Mouse (Mus musculus): ENCODE data around the gene Enpp6.
A peak's percentile ranks its signal among the peaks of the same experiment; 100 is the strongest.

Gene Enpp6

DNA sequence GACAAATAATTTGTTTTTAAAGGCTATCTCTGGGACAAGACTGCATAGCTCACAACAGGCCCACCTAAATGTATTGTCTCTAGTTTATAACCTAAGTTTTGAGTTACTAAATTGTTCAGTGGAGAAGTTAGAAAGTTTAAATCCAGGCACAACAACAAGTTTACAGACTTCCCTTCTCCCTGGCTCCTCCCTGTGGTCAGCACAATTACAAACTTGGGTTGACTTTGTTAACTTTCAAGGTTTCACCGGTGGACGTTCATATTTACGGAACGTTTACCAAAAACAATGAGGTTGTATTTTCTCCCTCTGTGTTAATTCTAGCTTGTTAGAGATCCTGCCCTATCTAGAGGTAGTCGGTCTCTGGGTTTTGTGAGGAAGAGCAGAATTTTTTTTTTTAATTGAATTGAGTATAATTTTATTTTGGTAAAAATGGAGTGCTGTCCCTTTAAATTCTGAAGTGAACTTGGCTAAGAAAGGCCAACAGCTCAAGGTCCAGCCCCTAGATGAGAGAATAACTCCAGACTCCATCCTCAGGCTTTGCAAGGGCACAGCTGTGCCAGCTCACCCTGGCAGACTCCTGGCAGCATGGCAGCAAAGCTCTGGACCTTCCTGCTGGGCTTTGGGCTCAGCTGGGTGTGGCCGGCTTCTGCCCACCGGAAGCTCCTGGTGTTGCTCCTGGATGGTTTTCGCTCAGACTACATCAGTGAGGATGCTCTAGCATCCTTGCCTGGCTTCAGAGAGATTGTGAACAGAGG, at the start of gene Enpp6:
Gene Enpp6, plus strand, starts transcription at position 502 of the 755 bp plus-strand sequence.
- no peak for DNase-seq (ENCODE audit: low read depth)

DNA sequence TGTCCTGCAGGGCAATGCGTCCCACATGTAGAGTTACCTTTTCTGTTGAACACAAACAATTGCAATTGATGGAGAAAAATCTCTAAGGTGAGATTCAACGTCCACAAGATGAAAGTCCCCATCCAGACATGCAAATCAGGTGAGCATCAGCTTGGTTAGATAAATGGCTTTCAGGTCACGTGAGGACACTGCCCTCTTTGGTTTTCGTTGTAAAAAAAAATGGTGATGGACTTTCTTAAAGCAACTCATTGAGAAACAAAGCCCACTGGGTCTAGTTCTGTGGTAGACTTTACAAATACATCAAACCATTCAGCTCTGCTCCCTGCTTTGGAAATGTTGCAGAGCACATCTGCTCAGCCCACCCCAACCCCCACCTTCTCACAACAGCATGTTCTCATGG, 48.5 kb upstream of the Enpp6 start:
- no peak for DNase-seq (ENCODE audit: low read depth)

DNA sequence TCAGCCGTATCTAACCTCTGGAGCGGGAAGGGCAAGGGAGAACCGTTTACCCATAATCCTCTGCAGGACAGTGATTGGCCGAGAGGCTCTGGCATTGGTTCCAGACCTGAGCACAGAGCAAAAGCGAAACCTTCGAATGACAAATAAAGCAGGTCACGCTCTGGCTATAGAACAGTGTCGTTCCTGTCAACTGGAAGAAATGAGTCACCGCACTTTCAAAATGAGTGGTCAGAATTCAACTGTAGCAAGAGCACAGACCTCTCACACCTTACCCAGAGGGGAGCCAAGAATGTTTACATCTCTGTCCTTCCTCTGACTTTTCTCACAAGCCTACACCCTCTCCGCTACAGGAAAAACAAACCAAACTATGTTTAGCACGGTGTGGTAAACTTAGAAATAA, 45.4 kb upstream of the Enpp6 start:
- DNase-seq (ENCODE audit: low read depth) = no peak

DNA sequence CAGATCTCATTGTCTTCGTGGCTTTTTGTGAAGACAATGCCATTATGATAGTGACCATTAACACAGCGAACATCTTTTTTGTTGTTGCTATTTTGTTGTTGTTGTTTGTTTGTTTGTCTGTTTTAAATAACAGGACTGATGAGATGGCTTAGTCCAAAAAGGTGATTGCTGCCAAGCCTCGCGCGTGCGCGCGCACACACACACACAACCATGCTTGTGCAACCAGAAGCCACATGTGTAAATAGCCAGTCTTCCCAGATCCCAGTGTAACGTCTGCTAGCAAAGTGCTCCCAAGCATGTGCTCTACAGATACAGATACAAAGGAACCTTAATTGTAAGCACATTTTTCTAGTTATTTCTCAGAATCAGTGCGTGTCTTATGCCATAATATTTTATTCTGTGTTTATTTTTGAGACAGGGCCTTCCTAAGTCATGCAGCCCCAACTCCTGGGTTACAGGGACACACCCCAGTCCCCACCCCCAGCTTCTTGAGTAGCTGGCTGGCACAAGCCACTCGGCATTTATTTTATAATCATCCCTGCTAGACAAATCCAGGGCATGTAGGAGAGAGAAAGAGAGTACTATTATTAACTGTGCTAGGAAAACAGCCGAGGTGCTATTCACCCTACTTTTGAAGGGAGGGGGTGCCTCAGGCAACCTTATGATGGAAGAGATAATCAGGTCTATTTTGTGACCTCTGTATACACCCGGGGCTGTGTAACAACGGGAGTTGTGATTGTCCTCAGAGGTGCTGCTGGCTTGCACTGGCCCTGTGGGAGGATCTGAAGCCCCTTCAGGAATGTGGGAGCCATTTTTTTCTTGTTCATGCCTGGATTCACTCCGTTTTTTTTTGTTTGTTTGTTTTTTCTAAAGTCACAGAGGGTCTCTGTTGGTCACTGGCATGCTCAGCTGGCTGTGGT, 44.7 kb upstream of the Enpp6 start:
- DNase-seq (ENCODE audit: low read depth) = no peak

DNA sequence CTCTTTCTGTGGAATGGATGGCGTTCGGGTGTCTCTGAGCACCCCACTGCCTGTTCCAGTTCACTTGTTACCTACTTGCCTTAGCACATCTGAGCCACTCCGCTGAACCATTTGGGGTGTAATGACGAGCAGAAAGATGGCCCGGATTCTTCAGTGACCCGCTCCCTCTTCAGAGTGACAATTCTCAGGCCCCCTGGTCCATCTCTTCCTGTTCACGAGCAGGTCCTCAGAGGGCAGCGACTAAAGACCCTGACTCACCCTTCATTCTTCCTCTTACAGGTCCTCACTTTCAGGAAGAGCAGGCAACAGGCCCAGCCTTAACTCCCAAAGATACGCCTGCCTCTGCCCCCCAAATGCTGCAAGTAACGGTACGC, 44.0 kb upstream of the Enpp6 start:
- DNase-seq (ENCODE audit: low read depth) = no peak

DNA sequence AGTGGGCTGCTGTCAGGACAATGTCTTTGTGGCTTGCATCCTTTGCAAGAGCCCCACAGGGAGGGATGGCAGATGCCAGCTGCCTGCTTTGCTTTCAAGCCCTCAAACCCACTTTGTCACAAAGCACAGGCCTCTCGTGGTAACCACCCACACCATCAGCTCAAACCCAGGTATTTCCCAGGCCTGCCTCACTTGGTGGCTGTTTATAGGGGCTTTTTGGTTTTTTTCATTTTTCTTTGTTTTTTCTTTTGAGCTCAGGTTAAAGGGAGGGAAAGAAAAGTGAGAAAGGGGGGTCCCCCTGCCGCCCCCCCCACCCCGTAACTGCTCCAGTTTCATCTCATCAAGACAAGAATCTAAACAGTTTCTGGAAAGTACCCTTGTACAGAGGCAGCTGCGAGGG, 43.4 kb upstream of the Enpp6 start:
- no peak for DNase-seq (ENCODE audit: low read depth)

DNA sequence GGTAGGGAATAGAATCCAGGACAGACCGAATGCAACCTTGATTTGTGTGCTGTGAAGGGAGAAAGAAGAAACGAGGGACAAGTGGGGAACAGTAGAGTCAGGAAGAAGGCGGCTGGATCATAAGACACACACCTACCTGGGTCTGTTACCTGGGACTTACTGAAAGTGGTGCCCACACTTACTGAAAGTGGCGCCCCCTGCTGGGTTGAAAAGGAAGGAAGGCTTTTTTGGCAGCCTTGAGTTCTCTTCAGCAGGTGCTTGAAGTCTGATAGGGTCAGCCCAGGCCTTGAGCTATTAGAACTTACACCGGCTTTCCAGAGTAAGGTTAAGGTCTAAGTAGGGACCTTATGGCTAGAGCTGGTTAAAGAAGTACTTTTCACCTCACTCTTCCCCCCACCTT, 40.5 kb upstream of the Enpp6 start:
- peak; percentile 8 for DNase-seq (ENCODE audit: low read depth)

DNA sequence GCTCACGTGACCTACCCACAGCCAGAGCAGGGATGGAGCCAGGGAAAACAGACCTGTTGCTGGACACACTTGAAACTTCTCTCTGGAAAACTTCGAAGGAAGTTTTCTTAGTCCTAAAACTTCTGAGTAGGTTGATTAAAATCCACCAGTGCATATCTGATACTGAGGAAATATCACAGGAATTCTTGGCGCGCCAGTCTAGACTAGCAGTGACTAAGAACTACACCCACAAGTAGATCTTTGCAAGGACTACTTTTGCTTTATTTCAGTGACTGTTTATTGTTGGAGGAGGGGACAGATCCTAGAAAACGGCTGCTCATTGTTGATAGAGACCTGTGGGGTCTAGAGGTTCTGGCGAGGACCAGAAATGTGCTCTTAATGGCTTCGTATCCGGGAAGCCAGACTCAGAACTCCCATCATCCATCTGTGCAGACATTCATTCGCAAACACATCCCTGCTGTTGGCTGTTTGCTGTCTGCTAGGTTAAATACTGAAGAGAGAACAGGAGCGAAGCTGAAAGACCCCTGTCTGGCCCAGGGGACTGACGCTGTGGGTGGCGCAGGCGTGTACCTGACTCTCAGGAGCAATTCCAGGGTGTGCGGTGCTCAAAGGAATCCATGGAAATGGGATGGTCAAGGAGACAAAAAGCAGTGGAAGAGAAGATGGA, 38.5 kb upstream of the Enpp6 start:
- no peak for DNase-seq (ENCODE audit: low read depth)

DNA sequence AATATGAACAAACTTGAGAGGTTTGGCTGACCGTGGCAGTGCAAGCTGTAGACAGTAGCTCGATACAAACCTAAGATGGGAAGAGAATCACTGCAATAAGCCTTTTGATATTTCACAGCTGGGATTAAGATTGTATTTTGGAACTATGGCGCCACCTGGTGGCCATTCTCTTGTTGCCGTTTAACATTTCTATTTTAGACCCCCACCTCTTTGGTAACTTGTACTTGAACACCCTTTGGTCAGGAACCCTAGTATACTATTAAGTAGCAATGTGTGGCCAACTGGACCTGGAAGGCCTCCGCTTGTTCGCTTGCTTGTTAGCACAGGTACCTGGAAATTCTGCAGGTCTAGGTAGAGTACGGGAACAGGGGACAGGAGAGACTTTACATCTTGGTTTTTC, 33.2 kb upstream of the Enpp6 start:
- peak; percentile 48 for DNase-seq (ENCODE audit: low read depth)

DNA sequence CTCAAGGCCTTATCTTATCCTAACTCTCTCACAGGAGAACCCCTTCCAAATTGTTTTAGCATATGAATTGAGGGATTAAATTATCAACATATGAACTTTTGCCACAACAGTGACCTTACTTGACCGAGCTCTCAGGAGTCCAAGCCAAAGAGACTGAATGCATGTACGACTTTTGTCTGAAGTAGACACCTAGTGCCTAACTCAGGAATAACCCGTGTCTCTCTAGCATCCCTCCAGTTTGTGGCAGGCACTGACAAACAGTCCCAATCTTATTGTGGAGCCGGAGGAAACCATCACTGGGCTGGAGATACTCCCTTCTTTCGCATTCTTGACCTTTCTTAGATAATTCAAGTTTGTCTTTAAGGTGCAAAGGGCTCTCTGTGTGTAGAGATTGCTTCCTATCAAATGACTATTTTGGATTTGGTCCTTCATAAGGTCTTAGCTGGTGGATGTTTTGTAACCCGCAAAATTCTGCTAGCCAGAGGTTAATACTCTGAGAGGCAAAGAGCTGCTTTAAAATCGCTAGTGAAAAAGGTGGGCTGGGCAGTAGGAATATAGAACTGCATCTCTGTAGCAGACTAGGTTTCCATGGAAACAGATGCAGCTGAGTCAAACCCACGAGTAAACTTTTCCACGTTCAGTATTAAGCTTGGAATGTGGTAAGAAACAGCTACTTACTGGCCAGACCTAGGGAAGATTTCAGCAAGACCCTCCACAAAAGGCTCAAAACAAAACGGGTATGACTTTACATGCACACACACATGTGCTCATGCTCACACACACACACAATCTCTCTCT, 23.9 kb upstream of the Enpp6 start:
- DNase-seq (ENCODE audit: low read depth) = no peak

DNA sequence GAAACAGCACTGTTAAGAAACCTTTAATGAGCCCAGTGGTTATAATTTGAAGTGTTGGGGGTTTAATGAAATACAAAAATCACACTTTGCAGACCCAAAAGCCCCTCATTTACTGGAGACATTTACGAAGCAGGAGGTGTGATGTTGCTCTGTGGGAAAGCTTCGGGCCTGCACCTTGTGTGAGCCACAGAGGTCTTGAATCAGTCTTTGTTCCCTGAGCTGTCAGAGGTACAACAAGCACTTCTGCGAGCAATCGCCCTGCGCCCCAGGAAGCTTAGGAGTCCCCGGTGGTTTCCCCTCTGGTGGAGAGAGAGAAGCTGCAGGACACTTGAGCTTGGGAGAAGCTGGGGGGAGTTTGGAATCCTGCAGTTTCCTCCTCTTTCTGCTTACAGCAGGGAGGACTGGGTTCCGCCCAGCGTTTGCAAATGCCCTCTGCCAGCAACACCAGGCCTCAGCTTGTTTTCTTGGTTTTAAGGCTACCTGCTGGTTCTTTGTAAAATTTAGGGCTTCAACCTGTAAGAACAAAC, 23.0 kb upstream of the Enpp6 start:
- no peak for DNase-seq (ENCODE audit: low read depth)

DNA sequence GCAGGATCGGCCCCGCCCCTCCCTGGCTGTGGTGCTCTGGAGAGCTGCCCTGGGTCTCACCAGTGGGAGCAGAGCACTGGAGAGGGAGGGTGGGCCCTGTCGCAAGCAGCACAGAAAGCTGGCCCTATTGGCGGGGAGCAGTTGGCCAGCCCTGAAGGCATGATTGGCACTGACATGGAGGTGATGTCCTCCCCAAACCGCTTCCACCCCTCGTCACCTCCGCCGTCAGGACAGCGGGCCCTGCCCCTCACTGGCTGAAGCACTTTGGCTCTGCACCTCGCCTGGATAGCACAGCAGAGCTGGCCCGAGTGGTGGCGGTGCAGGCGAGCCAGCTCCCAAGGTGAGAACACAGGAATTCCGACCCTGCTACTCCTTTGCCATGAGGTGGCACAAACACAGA, 20.9 kb upstream of the Enpp6 start:
- no peak for DNase-seq (ENCODE audit: low read depth)

DNA sequence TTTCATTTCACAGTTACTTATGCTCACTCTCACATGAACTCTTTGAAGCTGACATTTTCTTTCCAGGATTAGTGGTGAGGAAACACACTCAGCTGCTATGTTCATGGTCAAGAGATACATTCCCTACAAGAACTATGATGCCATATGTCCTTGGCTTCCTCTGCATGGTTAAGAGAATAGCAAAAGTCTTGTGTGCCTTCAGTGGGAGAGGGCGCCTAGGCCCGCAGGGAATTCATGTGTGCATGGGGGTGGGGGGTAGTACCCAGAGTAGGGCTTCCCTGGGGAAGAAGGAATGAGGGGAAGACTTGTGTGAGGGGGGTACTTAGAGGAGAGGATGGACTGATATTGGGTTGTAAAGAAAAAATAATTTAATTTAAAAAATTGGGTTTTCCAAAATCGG, 18.0 kb upstream of the Enpp6 start:
- no peak for DNase-seq (ENCODE audit: low read depth)

DNA sequence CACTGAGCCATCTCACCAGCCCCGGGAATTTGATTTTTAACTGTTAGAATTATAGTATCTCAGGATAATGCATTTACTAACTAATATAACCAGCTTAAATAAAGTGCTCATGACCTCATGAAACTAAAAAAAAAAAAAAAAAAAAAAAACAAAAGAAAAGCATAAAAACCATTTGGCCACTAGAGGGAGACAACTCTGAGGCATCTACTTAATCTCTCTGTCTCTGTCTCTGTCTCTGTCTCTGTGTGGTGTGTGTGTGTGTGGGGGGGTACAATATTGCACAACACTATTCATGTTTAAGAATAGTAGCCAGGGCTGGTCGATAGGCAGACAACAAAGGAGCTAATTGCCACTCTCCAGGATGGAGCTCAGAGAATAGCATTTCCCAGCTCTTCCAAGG, 17.3 kb upstream of the Enpp6 start:
- DNase-seq (ENCODE audit: low read depth) = no peak

DNA sequence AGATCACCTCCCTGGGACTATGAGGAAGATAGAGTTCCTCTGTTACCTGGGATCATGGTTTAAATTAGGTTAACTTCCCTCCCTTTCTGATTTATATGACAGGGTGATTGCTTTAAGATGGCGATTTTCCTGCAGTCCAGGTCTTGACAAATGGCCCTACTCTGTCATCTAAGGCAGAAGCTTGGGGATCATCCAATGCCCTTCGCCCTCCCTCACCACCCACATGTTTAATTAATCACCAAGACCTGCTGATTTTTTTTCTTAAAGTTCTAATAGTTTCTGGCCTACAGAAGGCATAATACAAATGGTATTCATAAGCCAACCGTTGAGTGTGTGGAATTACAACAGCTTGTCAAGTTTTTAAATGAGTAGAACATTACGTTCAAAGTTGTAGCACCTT, 9.3 kb upstream of the Enpp6 start:
- DNase-seq (ENCODE audit: low read depth) = no peak

DNA sequence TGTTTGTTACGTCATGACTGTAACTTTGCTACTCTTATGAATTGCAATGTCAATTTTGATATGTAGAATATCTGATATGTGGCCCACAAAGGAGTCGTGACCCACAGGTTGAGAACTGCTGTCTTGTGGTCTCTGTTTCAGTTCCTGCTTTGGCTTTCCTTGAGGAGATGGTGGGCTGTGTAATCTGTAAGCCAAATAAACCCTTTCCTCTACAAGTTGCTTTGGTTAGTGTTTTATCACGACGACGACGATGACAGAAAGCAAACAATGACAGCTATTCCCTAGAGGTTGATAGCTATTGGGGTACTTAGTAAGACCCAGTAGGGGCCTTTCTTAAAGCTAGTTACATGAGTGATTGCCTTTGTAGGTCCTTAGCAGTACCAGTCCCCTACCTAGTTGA, 4.5 kb upstream of the Enpp6 start:
- DNase-seq (ENCODE audit: low read depth) = no peak

DNA sequence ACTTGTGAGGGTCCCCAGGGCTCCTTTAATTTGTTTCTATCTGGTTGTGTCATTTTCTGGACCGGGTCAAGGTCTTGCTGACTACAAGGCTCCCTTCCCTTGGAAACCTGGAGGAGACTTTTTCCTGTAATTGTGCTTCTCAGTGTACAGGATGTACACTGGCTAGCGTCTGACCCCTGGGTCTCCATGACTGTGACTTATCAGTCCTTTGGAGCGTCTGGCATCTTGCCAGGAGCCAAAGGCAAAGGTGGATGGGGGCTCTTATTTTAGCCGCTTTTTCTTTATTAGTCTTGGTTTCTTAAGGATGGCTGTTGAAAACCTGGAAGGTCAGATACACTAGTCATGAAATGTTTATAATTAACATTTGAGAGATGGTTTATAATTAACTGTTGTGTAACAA, 3.9 kb upstream of the Enpp6 start:
- DNase-seq (ENCODE audit: low read depth) = no peak

DNA sequence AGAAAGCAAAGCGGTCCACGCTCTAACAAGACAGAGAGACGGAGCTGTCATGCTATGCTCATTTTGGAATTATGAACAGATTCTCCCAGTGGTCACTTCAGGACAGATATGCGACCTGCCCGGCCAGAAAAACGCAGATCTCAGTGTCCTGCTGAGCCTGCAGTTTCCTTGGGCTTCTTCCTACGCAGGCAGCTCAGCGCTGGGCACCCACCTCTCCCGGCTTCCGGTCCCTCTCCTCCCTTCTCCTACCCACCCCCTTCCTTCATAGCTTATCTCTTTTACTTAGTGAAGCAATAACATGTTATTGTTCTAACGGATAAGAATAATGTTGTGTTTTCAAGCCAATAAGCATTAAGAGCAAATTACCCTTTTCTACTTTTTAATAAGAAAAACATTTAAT, 2.0 kb upstream of the Enpp6 start:
- no peak for DNase-seq (ENCODE audit: low read depth)

DNA sequence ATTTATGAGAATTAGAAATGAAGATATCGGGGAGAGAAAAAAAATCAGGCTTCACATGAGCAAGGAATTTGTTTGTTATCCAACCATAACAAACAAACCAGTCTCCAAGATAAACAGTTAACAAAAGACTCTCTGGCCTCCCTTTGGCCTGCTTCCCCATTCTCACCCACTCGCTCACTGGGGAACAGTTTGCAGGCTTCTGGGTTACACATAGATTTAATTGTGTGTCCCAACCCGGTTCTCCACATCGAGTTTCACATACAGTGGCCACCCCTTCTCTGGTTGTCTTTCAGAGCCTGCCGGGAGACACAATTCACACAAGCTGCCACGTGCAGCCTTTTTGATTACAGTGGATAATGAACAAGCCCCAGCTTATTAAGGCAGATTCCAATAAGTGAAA, 1.7 kb downstream of the Enpp6 start:
- no peak for DNase-seq (ENCODE audit: low read depth)

DNA sequence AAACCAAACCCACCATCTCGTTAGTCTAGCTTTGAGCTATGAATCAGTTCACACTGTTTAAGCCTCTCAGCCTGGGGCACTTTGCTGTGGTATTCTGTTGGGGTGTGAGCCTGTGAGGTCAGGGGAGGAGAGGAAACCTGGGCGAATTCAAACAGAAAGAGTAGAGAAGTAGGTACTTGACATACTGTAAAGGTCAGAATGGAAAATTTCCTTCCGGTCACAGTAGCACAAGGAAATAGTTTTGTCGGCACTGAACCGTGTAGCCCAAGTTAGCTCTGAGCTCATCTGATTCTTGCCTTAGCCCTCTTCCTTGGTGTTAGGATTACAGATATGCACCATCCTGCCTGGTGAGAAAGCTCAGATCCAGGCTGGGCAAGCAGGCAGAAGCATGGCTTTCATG, 4.4 kb downstream of the Enpp6 start:
- DNase-seq (ENCODE audit: low read depth) = no peak

DNA sequence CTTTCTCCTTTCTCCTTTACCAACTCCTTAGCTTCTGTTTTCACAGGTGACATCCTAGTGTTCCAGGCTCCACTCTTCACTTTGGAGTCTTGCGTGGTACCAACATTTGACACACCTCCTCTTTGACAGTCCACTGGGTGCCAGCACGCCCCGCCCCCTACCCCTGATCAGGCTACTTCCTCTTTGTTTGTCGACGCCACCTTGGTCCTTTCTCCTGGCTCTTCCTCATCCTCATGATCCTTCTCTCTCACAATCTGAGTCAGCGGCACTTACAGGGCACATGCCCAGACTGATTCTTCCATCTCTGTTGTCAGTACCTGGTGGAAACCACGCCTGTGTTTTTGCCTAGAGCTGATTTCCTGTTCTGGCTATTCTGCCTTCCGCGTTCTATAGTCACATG, 5.9 kb downstream of the Enpp6 start:
- no peak for DNase-seq (ENCODE audit: low read depth)
